31 mouse cellular contexts compared by ENCODE assay signal in genomic region chr5:135568698-135569097, GRCm38 (mm10). TPM values are rescaled to one million over a fixed set of nuclear protein-coding genes. Genes with fewer than 3 reads are reported as not detected.
DNase-seq lines count a peak whose midpoint lies in the region; ATAC-seq and TF ChIP-seq lines count a peak whose summit lies in the region.
"Had no signal": no experiment of that assay in that cellular context is flagged by ENCODE, and none has a peak within 500 bp of the region (broad histone marks: within the 10 kb centered on the region; RNA-seq: fewer than 3 reads in every experiment).

No protein-coding gene starts in this region.

- H3K27ac ChIP-seq in liver, postnatal 0 days (ENCODE audit: low read depth): peak overlapping the region; percentile 24; the same call in 1 of the 2 replicates
- H3K27ac ChIP-seq: forebrain, embryonic 10.5 days; hindbrain, embryonic 12.5 days; limb, embryonic 15.5 days; midbrain, embryonic 10.5 days; neural tube, embryonic 12.5 days had no signal

- no peak for ATAC-seq in liver, postnatal 0 days
- ATAC-seq: activated CD4-positive, CD25-positive, alpha-beta regulatory T cell, adult 4 months; forebrain, postnatal 0 days; inflammation-experienced regulatory T-cells, adult 6 months; Patski had no signal

- DNase-seq in liver, postnatal 0 days: no peak
- no peak for DNase-seq in liver
- DNase-seq in ES-CJ7 (ENCODE audit: low read depth, low spot score): peak; percentile 24
- DNase-seq in brain, adult 2 months (ENCODE audit: low read depth, low spot score): peak; percentile 78
- DNase-seq in splenic B cell, adult 2 months (ENCODE audit: low read depth, low spot score): peak; percentile 50
- no peak for DNase-seq in cerebellum, adult 8-10 months
- DNase-seq in layer of hippocampus, postnatal 25 days (ENCODE audit: extremely low spot score in 1 of 2, low spot score in 1 of 2): no peak
- no peak for DNase-seq in kidney, adult 8-10 months
- DNase-seq: adrenal gland, postnatal 10 days; cerebellum, adult 9-10 months; embryo, embryonic 11 days; forebrain, postnatal 0 days; heart, adult 11 months; heart, postnatal 14 days; layer of hippocampus, postnatal 36 days; lung, adult 2 months; right cerebral cortex, postnatal 4 days; thymus, postnatal 36 days had no signal

- TF ChIP-seq EP300 in liver, postnatal 0 days (IDR thresholded peaks at IDR 0.05; ENCODE audit: low read depth): no peak

- no peaks in the 10 kb centered on the region for H3K36me3 ChIP-seq in liver, postnatal 0 days (replicated peaks; ENCODE audit: insufficient read depth, low read length)
- H3K36me3 ChIP-seq in splenic B cell, adult 2 months (ENCODE audit: control insufficient read depth, insufficient read depth, low read length, poor library complexity, severe bottlenecking): no peaks in the 10 kb centered on the region
- H3K36me3 ChIP-seq: forebrain, embryonic 10.5 days; heart, embryonic 12.5 days; hindbrain, embryonic 12.5 days; limb, embryonic 15.5 days; midbrain, embryonic 10.5 days; neural tube, embryonic 12.5 days had no signal

- H3K4me3 ChIP-seq in liver, postnatal 0 days (ENCODE audit: low read depth, low read length): no peak overlapping the region
- H3K4me3 ChIP-seq: forebrain, embryonic 10.5 days; heart, embryonic 12.5 days; hindbrain, embryonic 12.5 days; limb, embryonic 15.5 days; midbrain, embryonic 10.5 days; neural tube, embryonic 12.5 days had no signal

- H3K4me2 ChIP-seq in liver, postnatal 0 days (ENCODE audit: low read depth, low read length): no peak overlapping the region
- H3K4me2 ChIP-seq: heart, embryonic 12.5 days; hindbrain, embryonic 12.5 days; limb, embryonic 15.5 days; neural tube, embryonic 12.5 days had no signal

- WGBS in liver, postnatal 0 days (ENCODE audit: insufficient replicate concordance): 35% methylated on average over 6 of the region's 6 CpGs

- H3K9ac ChIP-seq in liver, postnatal 0 days (replicated peaks): no peak overlapping the region
- H3K9ac ChIP-seq: forebrain, postnatal 0 days; heart, embryonic 12.5 days; hindbrain, embryonic 12.5 days; limb, embryonic 15.5 days; neural tube, embryonic 12.5 days had no signal

- 0 out of 2 replicates have a peak, but pooled peaks cover 4% of the 10 kb centered on the region for H3K4me1 ChIP-seq in liver, postnatal 0 days (ENCODE audit: insufficient read depth)
- H3K4me1 ChIP-seq: forebrain, embryonic 10.5 days; heart, embryonic 12.5 days; hindbrain, embryonic 12.5 days; limb, embryonic 15.5 days; midbrain, embryonic 10.5 days; neural tube, embryonic 12.5 days had no signal

- no peaks in the 10 kb centered on the region for H3K9me3 ChIP-seq in liver, postnatal 0 days (ENCODE audit: low read length)
- H3K9me3 ChIP-seq: forebrain, embryonic 10.5 days; heart, embryonic 12.5 days; hindbrain, embryonic 12.5 days; limb, embryonic 15.5 days; midbrain, embryonic 10.5 days; neural tube, embryonic 12.5 days had no signal

- H3K27me3 ChIP-seq in liver, postnatal 0 days (ENCODE audit: insufficient read depth, low read length): no peaks in the 10 kb centered on the region
- H3K27me3 ChIP-seq in splenic B cell, adult 2 months (ENCODE audit: control insufficient read depth, insufficient read depth, low read length, poor library complexity, severe bottlenecking): no peaks in the 10 kb centered on the region
- H3K27me3 ChIP-seq: heart, embryonic 12.5 days; hindbrain, embryonic 12.5 days; limb, embryonic 15.5 days; neural tube, embryonic 12.5 days had no signal

- TF ChIP-seq CTCF in liver, postnatal 0 days (IDR thresholded peaks at IDR 0.05; ENCODE audit: low read depth): no peak

RNA-seq across cellular contexts. Expression of gene Ccl24, which starts 4.2 kb away (rescaled TPM):
- 25.6 and 28.4 TPM in 2 replicates for polyA plus RNA-seq in liver, postnatal 0 days (2015; fragmentation: Nextera tagmentation; extraction: Ambion mirVana)
- total RNA-seq in layer of hippocampus, postnatal 25 days (2021): under 1 TPM in 1 of 2 experiments, not detected in 1; 0.54 TPM
- total RNA-seq: layer of hippocampus, postnatal 36 days had no signal
- polyA plus RNA-seq: activated CD4-positive, CD25-positive, alpha-beta regulatory T cell, adult 4 months; inflammation-experienced regulatory T-cells, adult 6 months; Patski had no signal

RNA-seq across cellular contexts. Expression of gene Ccl26, which starts 5.3 kb away (rescaled TPM):
- not detected in 2 replicates for polyA plus RNA-seq in liver, postnatal 0 days (2015; fragmentation: Nextera tagmentation; extraction: Ambion mirVana)
- total RNA-seq in layer of hippocampus, postnatal 25 days (2021): not detected
- total RNA-seq: adrenal gland, postnatal 10 days; forebrain, postnatal 0 days; gastrocnemius, adult 8-10 months; heart, postnatal 14 days; layer of hippocampus, postnatal 36 days; left cerebral cortex, postnatal 36 days had no signal
- polyA plus RNA-seq: activated CD4-positive, CD25-positive, alpha-beta regulatory T cell, adult 4 months; forebrain, embryonic 10.5 days; forebrain, postnatal 0 days; heart, embryonic 12.5 days; hindbrain, embryonic 12.5 days; inflammation-experienced regulatory T-cells, adult 6 months; kidney, embryonic 14.5 days; large intestine, adult 2 months; limb, embryonic 15.5 days; lung, adult 2 months; midbrain, embryonic 10.5 days; neural tube, embryonic 12.5 days; Patski had no signal

RNA-seq across cellular contexts. Expression of gene Hip1, which starts 23.8 kb away (rescaled TPM):
- polyA plus RNA-seq in liver, postnatal 0 days (2015; fragmentation: Nextera tagmentation; extraction: Ambion mirVana): 2.4 and 2.7 TPM in 2 replicates
- 10 to 100 TPM; 37.9 to 39.2 TPM for total RNA-seq in layer of hippocampus, postnatal 25 days (2021)

Comparison
In these comparisons a context has a peak if more than half of its experiments do, and no peak if none do; other contexts are left out.
1. DNase-seq: peak in ES-CJ7 (single experiment), brain, adult 2 months (single experiment) and splenic B cell, adult 2 months (single experiment); none in liver, postnatal 0 days (single experiment), liver (single experiment), cerebellum, adult 8-10 months (single experiment), layer of hippocampus, postnatal 25 days (0 of 2) and kidney, adult 8-10 months (0 of 2).